Mouse (Mus musculus) bone marrow, adult 2 months (tissue): Measurements from ENCODE around the gene Pdzd11. TPM values are rescaled to one million over a fixed set of nuclear protein-coding genes. Genes with fewer than 3 reads are reported as not detected.

Source experiments
- H3K27ac ChIP-seq: fragments of 200-500 bp; 2 replicates; pipeline ENCODE4 v1.5.1; 2012; ENCODE audit warnings: low read depth, mild to moderate bottlenecking, control low read depth, inconsistent platforms, low read length; ENCODE audit not compliant: control insufficient read depth, poor library complexity, insufficient read depth
- H3K4me1 ChIP-seq: fragments of 200-500 bp; 2 replicates; pipeline ENCODE4 v1.6.1; 2011; ENCODE audit warnings: low read length; ENCODE audit not compliant: control insufficient read depth, insufficient read depth
- H3K4me3 ChIP-seq: fragments of 200-500 bp; replicated peaks from 2 replicates; pipeline ENCODE3; 2011; ENCODE audit warnings: mild to moderate bottlenecking, low read depth, low read length, control low read depth; ENCODE audit not compliant: control insufficient read depth
- CTCF ChIP-seq: fragments of 200-500 bp; IDR thresholded peaks from 2 replicates; pipeline ENCODE4 v1.5.1; 2011; ENCODE audit warnings: low read length, control low read depth; ENCODE audit not compliant: control insufficient read depth, insufficient read depth
- POLR2A ChIP-seq: fragments of 200-500 bp; IDR thresholded peaks from 2 replicates; pipeline ENCODE4 v1.6.1; 2011; ENCODE audit warnings: low read depth, mild to moderate bottlenecking, control low read depth, low read length, borderline replicate concordance; ENCODE audit not compliant: control insufficient read depth
- WGBS: fragments of 180-500 bp; shearing (Covaris S2); methylation state at CpG from one replicate; pipeline ENCODE4 v1.1.7; 2018; 5-methylcytosine and 5-hydroxymethylcytosine counted together
- polyA plus RNA-seq: library from polyadenylated mRNA; stranded (reverse); fragments of >200 nt; gene quantifications from 2 replicates; pipeline ENCODE4 v1.2.4, GENCODE M21; 2011; ENCODE audit warnings: low replicate concordance; ENCODE audit not compliant: missing spikeins, insufficient read depth, insufficient read length

Gene Pdzd11
- polyA plus RNA-seq, 1 experiment, result 18.9 TPM

DNA sequence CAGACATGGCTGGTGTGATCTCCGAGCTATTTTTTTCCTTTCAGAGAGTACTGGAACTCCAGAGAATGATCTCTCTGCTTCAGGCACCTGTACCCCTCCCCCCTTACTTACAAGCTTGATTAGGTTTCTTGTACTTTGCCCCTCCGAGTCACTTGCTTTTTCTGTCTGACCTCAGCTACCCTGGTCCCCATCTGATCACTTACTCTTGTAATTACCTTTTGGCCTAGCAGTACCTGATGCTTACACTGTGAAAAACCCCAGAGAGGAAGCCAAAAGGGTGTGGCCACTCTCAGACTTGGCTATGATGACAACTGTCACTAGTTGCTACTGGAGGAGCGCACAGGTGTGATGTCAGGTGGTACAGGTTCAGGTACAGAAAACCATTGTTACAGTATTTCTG is 7.9 kb downstream of the Pdzd11 start:
- TF ChIP-seq CTCF (no peak), POLR2A (no peak)
- no peak overlapping the region for H3K4me3 ChIP-seq
- no peaks in the 10 kb centered on the region for H3K4me1 ChIP-seq
- no peak overlapping the region for H3K27ac ChIP-seq
- 59% methylated on average over 3 of the region's 3 CpGs for WGBS

- no peak within 1 kb of the TSS for H3K27ac ChIP-seq
- H3K4me1 ChIP-seq, result no peaks in the 10 kb centered on the region
- no peak within 1 kb of the TSS for H3K4me3 ChIP-seq
- no peak for TF ChIP-seq CTCF
- no peak for TF ChIP-seq POLR2A
- WGBS, result 85% methylated on average over 1 of the region's 1 CpGs
Measured at GRCm38 (mm10) chrX:100605314-100605713, 21.1 kb downstream of the Pdzd11 start, which contains the start of gene Arr3. Arr3 (plus strand) TSS chrX:100605497.

DNA sequence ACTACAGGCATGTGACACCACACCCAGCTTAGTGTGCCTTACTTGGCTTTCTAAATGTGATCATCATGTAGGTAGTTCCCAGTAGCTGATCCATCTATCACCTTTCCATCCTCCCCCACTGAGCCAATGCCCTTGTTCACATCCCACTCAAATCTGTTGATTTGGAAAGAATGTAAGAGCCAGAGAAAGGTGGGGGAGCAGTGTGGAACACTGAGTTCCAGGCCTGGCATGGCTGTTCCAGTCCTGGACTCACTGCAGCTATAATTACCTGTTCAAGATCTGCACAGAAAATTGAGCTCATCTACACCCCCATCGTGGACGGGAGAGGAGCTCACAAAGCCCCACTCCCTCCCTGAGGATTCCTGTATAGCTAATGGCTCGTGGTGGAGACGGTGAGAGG is 26.6 kb downstream of the Pdzd11 start:
- no peaks in the 10 kb centered on the region for H3K4me1 ChIP-seq
- 68% methylated on average over 4 of the region's 4 CpGs for WGBS
- TF ChIP-seq POLR2A (no peak), CTCF (no peak)
- no peak overlapping the region for H3K27ac ChIP-seq
- H3K4me3 ChIP-seq, result no peak overlapping the region

GRCm38 (mm10) chrX:100597439-100597838 is 28.9 kb downstream of the Pdzd11 start:
- H3K4me3 ChIP-seq, result no peak overlapping the region
- TF ChIP-seq CTCF, result no peak
- no peak for TF ChIP-seq POLR2A
- WGBS, result 49% methylated on average over 5 of the region's 5 CpGs
- H3K27ac ChIP-seq, result no peak overlapping the region
- H3K4me1 ChIP-seq, result no peaks in the 10 kb centered on the region

GRCm38 (mm10) chrX:100594791-100595190 is 31.6 kb downstream of the Pdzd11 start, which contains the start of gene P2ry4:
P2ry4 (minus strand) TSS chrX:100594869.
- H3K4me3 ChIP-seq, result no peak within 1 kb of the TSS
- TF ChIP-seq CTCF (no peak), POLR2A (no peak)
- H3K27ac ChIP-seq, result no peak within 1 kb of the TSS
- WGBS, result 55% methylated on average over 4 of the region's 4 CpGs
- H3K4me1 ChIP-seq, result no peaks in the 10 kb centered on the region

Other genes starting within 250 kb of the Pdzd11 start
- not detected in 2 replicates for gene Otud6a, start 197.6 kb downstream of the Pdzd11 start, polyA plus RNA-seq
- 0.80 TPM in 1 of 2 replicates, not detected in the other for gene Awat2, start 183.9 kb downstream of the Pdzd11 start, polyA plus RNA-seq
- 22.9 and 30.1 TPM in 2 replicates for gene Igbp1, start 132.3 kb downstream of the Pdzd11 start, polyA plus RNA-seq
- not detected in 2 replicates for gene Dgat2l6, start 101.7 kb downstream of the Pdzd11 start, polyA plus RNA-seq
- not detected in 2 replicates for gene Awat1, start 54.3 kb downstream of the Pdzd11 start, polyA plus RNA-seq
- not detected in 2 replicates for gene P2ry4, start 31.7 kb downstream of the Pdzd11 start, polyA plus RNA-seq
- gene Arr3, start 21.1 kb downstream of the Pdzd11 start, polyA plus RNA-seq, result not detected in 2 replicates
- gene Kif4, start 831 bp downstream of the Pdzd11 start, polyA plus RNA-seq, result 15.3 and 23.7 TPM in 2 replicates
- gene Gdpd2, start 103.3 kb upstream of the Pdzd11 start, polyA plus RNA-seq, result 55.8 and 76.7 TPM in 2 replicates
- gene Dlg3, start 141.2 kb upstream of the Pdzd11 start, polyA plus RNA-seq, result 3.2 and 4.1 TPM in 2 replicates